Comparison of ENCODE assay signal across 8 mouse cellular contexts in genomic region chr7:47051404-47052151, GRCm38 (mm10). TPM values are rescaled to one million over a fixed set of nuclear protein-coding genes. Genes with fewer than 3 reads are reported as not detected.
DNase-seq lines count a peak whose midpoint lies in the region; ATAC-seq and TF ChIP-seq lines count a peak whose summit lies in the region.

No protein-coding gene starts in this region.

- peaks cover 18% of the 10 kb centered on the region for H3K4me1 ChIP-seq in erythroblast, embryonic 14.5 days (ENCODE audit: control insufficient read depth)
- H3K4me1 ChIP-seq in hindbrain, embryonic 15.5 days (replicated peaks) = peaks cover 22% of the 10 kb centered on the region
- H3K4me1 ChIP-seq in limb, embryonic 14.5 days (ENCODE audit: control insufficient read depth, insufficient read depth, low read length) = peaks cover 21% of the 10 kb centered on the region
- peaks cover 15% of the 10 kb centered on the region for H3K4me1 ChIP-seq in midbrain, embryonic 14.5 days (ENCODE audit: control insufficient read depth, insufficient read depth, low read length)
- H3K4me1 ChIP-seq in stomach, embryonic 16.5 days (ENCODE audit: control insufficient read depth, insufficient read depth, low read length) = peaks cover 22% of the 10 kb centered on the region

- H3K4me3 ChIP-seq in erythroblast, embryonic 14.5 days (replicated peaks) = peak overlapping the region; percentile 66
- peak overlapping the region; percentile 92 for H3K4me3 ChIP-seq in hindbrain, embryonic 15.5 days
- peak overlapping the region; percentile 80 for H3K4me3 ChIP-seq in limb, embryonic 14.5 days (replicated peaks; ENCODE audit: low read length)
- peak overlapping the region; percentile 95 for H3K4me3 ChIP-seq in midbrain, embryonic 14.5 days (replicated peaks; ENCODE audit: low read depth, low read length)
- peak overlapping the region; percentile 86 for H3K4me3 ChIP-seq in stomach, embryonic 16.5 days (replicated peaks; ENCODE audit: low read length)

- H3K27me3 ChIP-seq in erythroblast, embryonic 14.5 days (ENCODE audit: control insufficient read depth) = peaks cover 35% of the 10 kb centered on the region
- H3K27me3 ChIP-seq in hindbrain, embryonic 15.5 days = no peaks in the 10 kb centered on the region
- no peaks in the 10 kb centered on the region for H3K27me3 ChIP-seq in limb, embryonic 14.5 days (ENCODE audit: control insufficient read depth, insufficient read depth, low read length)
- H3K27me3 ChIP-seq in midbrain, embryonic 14.5 days (ENCODE audit: control insufficient read depth, insufficient read depth, low read length) = no peaks in the 10 kb centered on the region
- H3K27me3 ChIP-seq in stomach, embryonic 16.5 days (ENCODE audit: control insufficient read depth, insufficient read depth, low read length) = no peaks in the 10 kb centered on the region

- peaks cover 3% of the 10 kb centered on the region; the same call in 1 of the 2 replicates for H3K36me3 ChIP-seq in erythroblast, embryonic 14.5 days (ENCODE audit: control insufficient read depth)
- no peaks in the 10 kb centered on the region for H3K36me3 ChIP-seq in hindbrain, embryonic 15.5 days
- H3K36me3 ChIP-seq in limb, embryonic 14.5 days (ENCODE audit: control insufficient read depth, insufficient read depth, low read length) = peaks cover 9% of the 10 kb centered on the region; the same call in 1 of the 2 replicates
- H3K36me3 ChIP-seq in midbrain, embryonic 14.5 days (ENCODE audit: control insufficient read depth, insufficient read depth, low read length) = peaks cover 11% of the 10 kb centered on the region; the same call in 1 of the 2 replicates
- no peaks in the 10 kb centered on the region for H3K36me3 ChIP-seq in stomach, embryonic 16.5 days (ENCODE audit: control insufficient read depth, insufficient read depth, low read length)

- ATAC-seq in erythroblast, adult 5-6 weeks (replicated peaks; ENCODE audit: low FRiP score, poor library complexity, severe bottlenecking) = no peak
- no peak for ATAC-seq in hindbrain, embryonic 15.5 days (ENCODE audit: low FRiP score, low read depth)
- ATAC-seq in limb, embryonic 14.5 days (ENCODE audit: low FRiP score, low read depth) = peak; percentile 31
- no peak for ATAC-seq in midbrain, embryonic 14.5 days (ENCODE audit: low FRiP score, low TSS enrichment)
- peak; percentile 41 for ATAC-seq in stomach, embryonic 16.5 days (ENCODE audit: insufficient read depth, low FRiP score)

- H3K9ac ChIP-seq in hindbrain, embryonic 15.5 days = peak overlapping the region; percentile 93; the same call in 1 of the 2 replicates
- peak overlapping the region; percentile 76 for H3K9ac ChIP-seq in limb, embryonic 14.5 days (ENCODE audit: low read depth, low read length, severe bottlenecking)
- H3K9ac ChIP-seq in midbrain, embryonic 14.5 days (replicated peaks; ENCODE audit: low read length) = peak overlapping the region; percentile 91
- peak overlapping the region; percentile 92 for H3K9ac ChIP-seq in stomach, embryonic 16.5 days (ENCODE audit: low read length)

- H3K9me3 ChIP-seq in erythroblast, embryonic 14.5 days (ENCODE audit: control insufficient read depth, low read length) = no peaks in the 10 kb centered on the region
- no peaks in the 10 kb centered on the region for H3K9me3 ChIP-seq in hindbrain, embryonic 15.5 days
- no peaks in the 10 kb centered on the region for H3K9me3 ChIP-seq in limb, embryonic 14.5 days (ENCODE audit: control insufficient read depth, low read length)
- H3K9me3 ChIP-seq in midbrain, embryonic 14.5 days (ENCODE audit: control insufficient read depth, low read length) = no peaks in the 10 kb centered on the region
- no peaks in the 10 kb centered on the region for H3K9me3 ChIP-seq in stomach, embryonic 16.5 days (replicated peaks; ENCODE audit: control insufficient read depth, low read length)

- H3K27ac ChIP-seq in hindbrain, embryonic 15.5 days (replicated peaks) = peak overlapping the region; percentile 90
- peak overlapping the region; percentile 64 for H3K27ac ChIP-seq in limb, embryonic 14.5 days (replicated peaks; ENCODE audit: low read depth, low read length)
- H3K27ac ChIP-seq in midbrain, embryonic 14.5 days (replicated peaks; ENCODE audit: low read depth, low read length) = peak overlapping the region; percentile 95; the same call in 1 of the 2 replicates
- H3K27ac ChIP-seq in stomach, embryonic 16.5 days (ENCODE audit: low read length) = peak overlapping the region; percentile 94

- H3K4me2 ChIP-seq in hindbrain, embryonic 15.5 days = peak overlapping the region; percentile 82
- peak overlapping the region; percentile 63 for H3K4me2 ChIP-seq in limb, embryonic 14.5 days (replicated peaks; ENCODE audit: low read depth, low read length, severe bottlenecking)
- peak overlapping the region; percentile 87 for H3K4me2 ChIP-seq in midbrain, embryonic 14.5 days (ENCODE audit: low read length)
- H3K4me2 ChIP-seq in stomach, embryonic 16.5 days (ENCODE audit: low read depth, low read length) = peak overlapping the region; percentile 81

- 20% methylated on average over 2 of the region's 2 CpGs for WGBS in hindbrain, embryonic 15.5 days
- 3% methylated on average over 2 of the region's 2 CpGs for WGBS in limb, embryonic 14.5 days
- whole genome bisulfite sequencing in midbrain, embryonic 14.5 days = 25% methylated on average over 2 of the region's 2 CpGs
- WGBS in stomach, embryonic 16.5 days = 0% methylated on average over 1 of the region's 2 CpGs

- DNase-seq in brain, adult 2 months (ENCODE audit: low read depth, low spot score) = peak; percentile 80
- DNase-seq in gastrocnemius, postnatal 10 days = peak; percentile 50
- DNase-seq in limb, embryonic 14.5 days (ENCODE audit: low spot score) = peak; percentile 80
- DNase-seq in midbrain, embryonic 14.5 days = peak; percentile 56

- no peak for TF ChIP-seq POLR2A in limb, embryonic 14.5 days (IDR thresholded peaks at IDR 0.05; ENCODE audit: borderline replicate concordance, extremely low read depth, insufficient read depth, insufficient read length)

RNA-seq across cellular contexts. Expression of gene Tmem86a, which starts 1.2 kb away (rescaled TPM):
- polyA plus RNA-seq in erythroblast, embryonic 14.5 days (2012) = 0.24 and 0.28 TPM in 2 replicates
- 3.3 and 10.0 TPM in 2 replicates for total RNA-seq in erythroblast, adult 5-6 weeks (2015; ENCODE audit: low replicate concordance)
- 2.9 and 3.5 TPM in 2 replicates for total RNA-seq in erythroblast, adult 5-6 weeks (2017; ENCODE audit: low replicate concordance)
- total RNA-seq in gastrocnemius, postnatal 10 days (2021) = 1 to 10 TPM; 8.2 to 9.0 TPM
- 25.8 and 25.9 TPM in 2 replicates for polyA plus RNA-seq in hindbrain, embryonic 15.5 days (2015; fragmentation: Nextera tagmentation; extraction: Ambion mirVana)
- 20.6 and 30.0 TPM in 2 replicates for polyA plus RNA-seq in limb, embryonic 14.5 days (2012; rRNA removed)
- 21.0 and 24.1 TPM in 2 replicates for polyA plus RNA-seq in limb, embryonic 14.5 days (2014; fragmentation: Nextera tagmentation; extraction: Ambion mirVana)
- 18.5 and 19.7 TPM in 2 replicates for polyA plus RNA-seq in midbrain, embryonic 14.5 days (2014; fragmentation: Nextera tagmentation; extraction: Ambion mirVana)
- 27.9 and 29.9 TPM in 2 replicates for polyA plus RNA-seq in stomach, embryonic 16.5 days (2015; fragmentation: Nextera tagmentation; extraction: Ambion mirVana)

RNA-seq across cellular contexts. Expression of gene Spty2d1, which starts 43.4 kb away (rescaled TPM):
- polyA plus RNA-seq in erythroblast, embryonic 14.5 days (2012) = 0.48 and 0.60 TPM in 2 replicates
- 11.9 and 17.3 TPM in 2 replicates for total RNA-seq in erythroblast, adult 5-6 weeks (2015; ENCODE audit: low replicate concordance)
- 13.6 and 20.6 TPM in 2 replicates for total RNA-seq in erythroblast, adult 5-6 weeks (2017; ENCODE audit: low replicate concordance)
- total RNA-seq in gastrocnemius, postnatal 10 days (2021) = 10 to 100 TPM in 1 of 2 experiments, 1 to 10 TPM in 1; 9.9 to 13.1 TPM
- 8.3 and 8.4 TPM in 2 replicates for polyA plus RNA-seq in hindbrain, embryonic 15.5 days (2015; fragmentation: Nextera tagmentation; extraction: Ambion mirVana)
- polyA plus RNA-seq in limb, embryonic 14.5 days (2012; rRNA removed) = 12.5 and 12.8 TPM in 2 replicates
- polyA plus RNA-seq in limb, embryonic 14.5 days (2014; fragmentation: Nextera tagmentation; extraction: Ambion mirVana) = 19.6 and 20.6 TPM in 2 replicates
- 5.8 and 8.9 TPM in 2 replicates for polyA plus RNA-seq in midbrain, embryonic 14.5 days (2014; fragmentation: Nextera tagmentation; extraction: Ambion mirVana)
- polyA plus RNA-seq in stomach, embryonic 16.5 days (2015; fragmentation: Nextera tagmentation; extraction: Ambion mirVana) = 25.1 and 25.7 TPM in 2 replicates

Comparison
In these comparisons a context has a peak if more than half of its experiments do, and no peak if none do; other contexts are left out.
1. ATAC-seq: peak in limb, embryonic 14.5 days (single experiment) and stomach, embryonic 16.5 days (single experiment); none in erythroblast, adult 5-6 weeks (single experiment), hindbrain, embryonic 15.5 days (single experiment) and midbrain, embryonic 14.5 days (single experiment).
2. RNA of gene Tmem86a, which starts 1.2 kb away (polyA plus RNA-seq): 27.9 to 29.9 TPM in stomach, embryonic 16.5 days, 25.8 to 25.9 TPM in hindbrain, embryonic 15.5 days, 20.6 to 30.0 TPM in limb, embryonic 14.5 days and 18.5 to 19.7 TPM in midbrain, embryonic 14.5 days; 0.24 to 0.28 TPM in erythroblast, embryonic 14.5 days; every median in the first group is over 10 times any median in the second.
3. Peak in every context shown above with its lines, with median percentiles within 50 percentile points of each other: H3K4me3 ChIP-seq, DNase-seq, H3K27ac ChIP-seq, H3K4me2 ChIP-seq and H3K9ac ChIP-seq.